Mouse (Mus musculus) macrophage (primary cell): Measurements from ENCODE around the gene Stk40. TPM values are rescaled to one million over a fixed set of nuclear protein-coding genes. Genes with fewer than 3 reads are reported as not detected.
"Not testable (repeated sequence)": the region's sequence is repeated elsewhere in the genome, so short reads cannot be mapped to it uniquely, and the experiment has no call there.

Source experiments
- H3K27ac ChIP-seq: fragments of 350-480 bp; formaldehyde crosslinking; 2 replicates; pipeline ENCODE4 v1.9.0; 2021
- H3K36me3 ChIP-seq: fragments of 350-480 bp; formaldehyde crosslinking; 2 replicates; pipeline ENCODE4 v1.9.0; 2021; ENCODE audit errors: inconsistent target
- H3K4me3 ChIP-seq: fragments of 350-480 bp; formaldehyde crosslinking; 2 replicates; pipeline ENCODE4 v1.9.0; 2021; ENCODE audit errors: inconsistent target
- H3K79me2 ChIP-seq: fragments of 350-480 bp; formaldehyde crosslinking; 2 replicates; pipeline ENCODE4 v1.9.0; 2021; ENCODE audit errors: inconsistent target
- WGBS: methylation state at CpG from one replicate; pipeline ENCODE4 v1.1.7; 2026; ENCODE audit warnings: inconsistent platforms; ENCODE audit not compliant: missing documents; 5-methylcytosine and 5-hydroxymethylcytosine counted together
- polyA plus RNA-seq: library from polyadenylated mRNA; stranded (reverse); fragments of 250-400 nt; gene quantifications from 3 replicates; pipeline ENCODE4 v1.2.4, GENCODE M21; 2018; ENCODE audit warnings: inconsistent platforms

Gene Stk40
- polyA plus RNA-seq, 1 experiment from 2014 or later = 19.5 TPM

DNA sequence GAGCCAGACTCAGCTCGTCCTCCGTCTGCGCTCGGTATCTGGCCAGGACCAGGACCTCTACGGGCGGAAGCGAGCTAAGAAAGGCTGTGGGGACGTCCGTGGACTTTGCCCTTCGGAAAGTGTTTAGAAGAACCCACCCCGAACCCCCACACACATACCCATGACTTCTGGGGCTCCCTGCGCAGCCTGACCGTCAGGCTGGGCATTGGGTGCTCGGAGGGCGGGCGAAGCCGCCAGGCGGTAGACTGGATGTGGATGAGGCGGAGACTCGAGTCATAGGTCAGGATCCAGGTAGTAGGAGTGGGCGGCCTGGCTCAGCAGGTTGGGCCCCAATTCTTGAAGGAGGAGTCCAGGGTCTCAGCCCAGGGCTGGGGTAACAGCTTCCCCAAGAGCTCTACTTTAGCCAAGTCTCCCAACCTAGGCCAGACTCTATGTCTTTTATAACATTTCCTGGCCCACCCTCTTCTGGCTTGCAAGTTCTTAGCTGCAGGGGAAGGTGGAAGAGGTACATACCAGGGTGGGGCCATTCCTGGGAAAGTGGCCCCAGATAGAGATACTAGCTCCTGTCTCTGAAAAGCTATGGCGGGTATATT is 59.4 kb downstream of the Stk40 start, which contains the start of gene Sh3d21:
Gene Sh3d21 (minus strand): TSS at position 425 of the 593 bp plus-strand sequence.
- Histone ChIP-seq H3K27ac (no peak within 1 kb of the TSS), H3K79me2 (no peaks in the 10 kb centered on the region), H3K4me3 (no peak within 1 kb of the TSS), H3K36me3 (peaks cover 18% of the 10 kb centered on the region)
- 14% methylated on average over 21 of the region's 22 CpGs for WGBS

GRCm38 (mm10) chr4:126163685-126164084 is 59.9 kb downstream of the Stk40 start:
- Histone ChIP-seq H3K36me3 (peaks cover 23% of the 10 kb centered on the region), H3K79me2 (no peaks in the 10 kb centered on the region), H3K27ac (no peak overlapping the region), H3K4me3 (no peak overlapping the region)
- WGBS = 89% methylated on average over 4 of the region's 4 CpGs

GRCm38 (mm10) chr4:126165092-126165491 is 61.3 kb downstream of the Stk40 start:
- not testable (repeated sequence) for H3K4me3 ChIP-seq, H3K27ac ChIP-seq, H3K79me2 ChIP-seq
- no CpG with 5 or more reads among the region's 10 CpGs for WGBS
- peaks cover 34% of the 10 kb centered on the region for H3K36me3 ChIP-seq

GRCm38 (mm10) chr4:126166084-126166483 is 62.3 kb downstream of the Stk40 start:
- H3K79me2 ChIP-seq = no peaks in the 10 kb centered on the region; the same call in 1 of the 2 replicates
- peaks cover 43% of the 10 kb centered on the region for H3K36me3 ChIP-seq
- H3K27ac ChIP-seq = no peak overlapping the region
- 100% methylated on average over 2 of the region's 3 CpGs for WGBS
- H3K4me3 ChIP-seq = no peak overlapping the region

- Histone ChIP-seq H3K27ac (no peak overlapping the region), H3K79me2 (no peaks in the 10 kb centered on the region; the same call in 1 of the 2 replicates), H3K4me3 (no peak overlapping the region), H3K36me3 (peaks cover 69% of the 10 kb centered on the region)
- 82% methylated on average over 6 of the region's 6 CpGs for WGBS
Observed at GRCm38 (mm10) chr4:126168851-126169250, 65.1 kb downstream of the Stk40 start.

DNA sequence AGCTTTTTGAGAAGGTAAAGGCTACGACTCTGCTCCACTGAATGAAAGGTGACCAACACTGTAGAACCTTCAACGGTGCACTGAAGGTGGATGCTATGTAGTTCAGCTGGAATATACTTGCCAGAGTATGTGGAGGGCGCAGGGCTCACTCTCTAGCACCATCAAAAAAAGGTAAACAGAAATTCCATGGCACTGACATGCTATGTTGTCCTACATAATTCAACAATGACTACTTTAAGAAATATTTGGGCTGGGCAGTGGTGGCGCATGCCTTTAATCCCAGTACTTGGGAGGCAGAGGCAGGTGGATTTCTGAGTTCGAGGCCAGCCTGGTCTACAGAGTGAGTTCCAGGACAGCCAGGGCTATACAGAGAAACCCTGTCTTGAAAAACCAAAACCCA is 67.0 kb downstream of the Stk40 start:
- not testable (repeated sequence) for H3K79me2 ChIP-seq, H3K4me3 ChIP-seq, H3K27ac ChIP-seq
- WGBS = 95% methylated on average over 4 of the region's 5 CpGs
- H3K36me3 ChIP-seq = peaks cover 85% of the 10 kb centered on the region

GRCm38 (mm10) chr4:126173800-126174199 is 70.0 kb downstream of the Stk40 start:
- H3K27ac ChIP-seq = no peak overlapping the region
- peaks cover 88% of the 10 kb centered on the region for H3K36me3 ChIP-seq
- H3K4me3 ChIP-seq = no peak overlapping the region
- H3K79me2 ChIP-seq = peaks cover 34% of the 10 kb centered on the region
- WGBS = 95% methylated on average over 5 of the region's 5 CpGs

- Histone ChIP-seq H3K79me2 (peaks cover 56% of the 10 kb centered on the region), H3K36me3 (peaks cover 90% of the 10 kb centered on the region)
- not testable (repeated sequence) for H3K4me3 ChIP-seq, H3K27ac ChIP-seq
- WGBS = 93% methylated on average over 6 of the region's 7 CpGs
Observed at GRCm38 (mm10) chr4:126175980-126176379, 72.2 kb downstream of the Stk40 start.

DNA sequence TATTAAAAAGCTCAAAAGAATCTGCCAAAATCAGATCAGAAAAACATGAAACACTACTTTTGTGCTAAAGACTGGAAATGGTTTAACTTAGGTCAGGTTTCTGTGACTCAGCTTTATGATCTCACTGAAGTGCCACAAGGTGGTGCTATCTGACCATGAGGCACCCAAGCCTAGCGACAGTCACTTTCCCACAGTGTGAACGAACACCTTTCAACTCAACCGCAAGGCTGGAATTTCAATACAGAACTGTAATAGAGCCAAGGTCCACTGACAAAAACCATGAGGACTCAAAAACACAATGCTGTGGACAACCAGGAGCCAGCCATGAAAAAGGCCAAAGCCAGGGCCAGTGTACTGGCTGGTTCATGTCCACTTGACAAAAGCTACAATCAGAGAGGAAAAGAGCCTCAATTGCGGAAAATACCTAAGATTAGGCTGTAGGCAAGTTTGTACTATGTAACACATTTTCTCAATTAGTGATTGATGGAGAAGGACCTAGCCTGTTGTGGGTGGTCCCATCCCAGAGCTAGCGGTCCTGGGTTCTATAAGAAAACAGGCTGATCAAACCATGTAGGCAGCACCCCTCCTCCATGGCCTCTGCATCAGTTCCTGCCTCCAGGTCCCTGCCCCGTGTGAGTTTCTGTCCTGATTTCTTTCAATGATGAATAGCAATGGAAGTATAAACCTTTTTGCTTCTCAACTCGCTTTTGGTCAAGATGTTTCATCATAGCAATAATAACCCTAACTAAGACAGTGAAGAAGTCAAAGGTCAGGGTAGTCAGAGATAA is 77.6 kb downstream of the Stk40 start:
- Histone ChIP-seq H3K36me3 (peaks cover 83% of the 10 kb centered on the region), H3K4me3 (no peak overlapping the region), H3K27ac (no peak overlapping the region), H3K79me2 (peaks cover 95% of the 10 kb centered on the region)
- WGBS = 75% methylated on average over 7 of the region's 7 CpGs

DNA sequence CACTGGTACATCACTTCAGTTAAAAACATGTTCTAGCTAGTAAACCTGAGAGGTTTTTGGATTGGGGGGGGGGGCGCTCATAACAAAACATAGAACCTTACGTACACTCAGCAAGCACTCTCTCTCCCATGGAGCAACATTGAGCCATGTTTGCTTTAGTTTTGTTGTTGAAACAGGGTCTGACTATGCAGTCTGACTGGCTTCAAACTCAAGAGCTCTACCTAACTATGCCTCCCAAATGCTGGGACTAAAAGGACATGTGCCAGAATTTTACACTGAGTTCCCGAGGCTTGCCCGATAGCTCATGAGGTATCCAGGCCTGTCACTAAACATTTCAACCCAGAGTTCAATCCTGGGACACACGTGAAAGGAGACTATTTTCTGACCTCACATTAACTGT is 79.3 kb downstream of the Stk40 start:
- Histone ChIP-seq H3K79me2 (peaks cover 98% of the 10 kb centered on the region), H3K36me3 (peaks cover 70% of the 10 kb centered on the region)
- WGBS = 95% methylated on average over 5 of the region's 5 CpGs

GRCm38 (mm10) chr4:126187096-126187495 is 83.3 kb downstream of the Stk40 start:
- H3K27ac ChIP-seq = no peak overlapping the region
- H3K4me3 ChIP-seq = no peak overlapping the region
- 89% methylated on average over 3 of the region's 3 CpGs for WGBS
- peaks cover 53% of the 10 kb centered on the region for H3K36me3 ChIP-seq
- H3K79me2 ChIP-seq = peaks cover 100% of the 10 kb centered on the region

More for the DNA sequence above, 79.3 kb downstream of the Stk40 start:
- H3K4me3 ChIP-seq = no peak overlapping the region
- no peak overlapping the region for H3K27ac ChIP-seq

Other genes with a start within 250 kb of the Stk40 start
- gene Csf3r, start 79.4 kb upstream of the Stk40 start, polyA plus RNA-seq = 16.5 to 106 TPM (median 61.5 TPM) in 3 replicates
- gene Mrps15, start 57.0 kb upstream of the Stk40 start, polyA plus RNA-seq = 75.9 to 175 TPM (median 85.2 TPM) in 3 replicates
- 1.3 to 1.4 TPM (median 1.4 TPM) in 3 replicates for gene Oscp1, start 45.4 kb upstream of the Stk40 start, polyA plus RNA-seq
- 32.0 to 47.2 TPM (median 38.4 TPM) in 3 replicates for gene Lsm10, start 7.3 kb upstream of the Stk40 start, polyA plus RNA-seq
- 4.4 to 20.0 TPM (median 6.2 TPM) in 3 replicates for gene Eva1b, start 43.8 kb downstream of the Stk40 start, polyA plus RNA-seq
- gene Sh3d21, start 59.5 kb downstream of the Stk40 start, polyA plus RNA-seq = 0.38 to 0.59 TPM (median 0.58 TPM) in 3 replicates
- 109 to 345 TPM (median 123 TPM) in 3 replicates for gene Thrap3, start 98.8 kb downstream of the Stk40 start, polyA plus RNA-seq
- gene Map7d1, start 152.4 kb downstream of the Stk40 start, polyA plus RNA-seq = 105 to 157 TPM (median 139 TPM) in 3 replicates
- gene Trappc3, start 158.4 kb downstream of the Stk40 start, polyA plus RNA-seq = 93.4 to 103 TPM (median 95.6 TPM) in 3 replicates
- gene Col8a2, start 182.8 kb downstream of the Stk40 start, polyA plus RNA-seq = not detected in 3 replicates
- 12.8 to 27.0 TPM (median 21.1 TPM) in 3 replicates for gene Adprhl2, start 217.7 kb downstream of the Stk40 start, polyA plus RNA-seq
- 0.22 to 0.36 TPM (median 0.25 TPM) in 3 replicates for gene Tekt2, start 221.7 kb downstream of the Stk40 start, polyA plus RNA-seq